Mouse (Mus musculus): ENCODE results near the gene Pfn4.
A peak's percentile ranks its signal among the peaks of the same experiment; 100 is the strongest.
"Not testable (repeated sequence)": the region's sequence is repeated elsewhere in the genome, so short reads cannot be mapped to it uniquely, and the experiment has no call there.

Gene Pfn4

GRCm38 (mm10) chr12:4788128-4788527, 19.3 kb downstream of the Pfn4 start:
- DNase-seq, result not testable (repeated sequence)

GRCm38 (mm10) chr12:4793718-4794117, 24.9 kb downstream of the Pfn4 start:
- DNase-seq, result no peak

GRCm38 (mm10) chr12:4797471-4797870, 28.6 kb downstream of the Pfn4 start:
- not testable (repeated sequence) for DNase-seq

- DNase-seq, result no peak
Measured at GRCm38 (mm10) chr12:4811036-4811435, 42.2 kb downstream of the Pfn4 start.

- DNase-seq, result no peak
Measured at GRCm38 (mm10) chr12:4811705-4812104, 42.9 kb downstream of the Pfn4 start.

- no peak for DNase-seq
Measured at GRCm38 (mm10) chr12:4813636-4814035, 44.8 kb downstream of the Pfn4 start.

- DNase-seq, result no peak
Measured at GRCm38 (mm10) chr12:4816680-4817360, 48.0 kb downstream of the Pfn4 start.

GRCm38 (mm10) chr12:4817361-4818101, 48.7 kb downstream of the Pfn4 start, which contains the start of gene Sf3b6:
Gene Sf3b6 (plus strand): TSS chr12:4817544.
- DNase-seq, result peak; percentile 97

GRCm38 (mm10) chr12:4827256-4827655, 58.4 kb downstream of the Pfn4 start:
- no peak for DNase-seq

All from layer of hippocampus, adult 9-11 months (tissue).